Mouse (Mus musculus): ENCODE measurements around the gene Snx25.
"Not testable (repeated sequence)": the region's sequence is repeated elsewhere in the genome, so short reads cannot be mapped to it uniquely, and the experiment has no call there.

Gene Snx25

DNA sequence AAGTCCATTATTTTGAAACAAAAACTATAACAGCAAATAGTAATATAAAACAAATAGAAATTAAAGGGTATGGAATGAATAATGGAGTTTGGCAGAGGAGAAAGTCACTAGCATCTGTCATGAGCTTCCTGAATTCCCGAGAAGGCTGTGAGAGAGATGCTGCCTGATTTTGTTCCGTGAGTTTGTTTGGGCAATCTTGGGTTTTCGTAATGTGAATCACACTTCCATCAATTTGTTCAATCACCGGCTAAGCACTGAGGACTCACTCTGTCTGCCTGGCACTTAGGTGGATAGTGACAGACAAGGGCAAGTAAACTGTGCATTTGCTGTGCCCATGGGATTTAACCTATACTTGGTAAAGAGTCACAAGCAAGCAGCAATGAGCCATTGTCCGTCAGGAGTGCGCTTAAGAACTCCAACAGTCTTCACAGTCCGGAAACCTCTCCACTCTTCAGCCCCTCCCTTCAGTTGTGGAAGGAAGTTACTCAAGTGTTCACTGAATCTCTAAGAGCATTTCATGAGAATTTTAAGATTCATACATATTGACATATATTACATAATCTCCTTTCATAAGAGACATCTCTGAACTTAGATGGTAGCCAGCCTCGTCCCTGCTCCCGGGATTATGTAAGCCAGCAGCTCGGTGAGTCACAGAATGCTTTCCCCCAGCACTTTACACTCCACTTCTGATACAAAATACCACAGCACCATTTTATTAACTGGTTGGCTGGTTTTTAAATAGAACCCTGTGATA lies 13.9 kb downstream of the Snx25 start:
- no peak for DNase-seq (ENCODE audit: low read depth, low spot score)

DNA sequence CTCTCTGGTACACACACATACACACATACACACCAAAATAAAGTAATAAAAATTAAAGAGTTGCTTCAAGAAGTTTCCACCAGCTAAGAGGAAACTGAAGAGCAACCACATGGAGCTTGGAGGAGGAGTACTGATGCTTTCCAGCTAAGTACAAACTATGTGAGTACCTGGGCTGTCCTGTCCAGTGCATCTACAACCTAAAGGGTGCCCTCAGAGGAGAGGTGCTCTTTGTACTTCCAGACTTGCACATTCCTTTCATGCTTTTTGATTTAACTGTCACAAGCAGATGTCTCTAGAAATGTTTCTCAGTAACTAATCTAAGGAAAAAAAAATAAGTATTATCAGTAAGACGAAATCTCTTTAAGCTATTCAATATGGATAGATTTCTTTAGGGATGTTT lies 14.6 kb downstream of the Snx25 start:
- DNase-seq (ENCODE audit: low read depth, low spot score), result no peak

DNA sequence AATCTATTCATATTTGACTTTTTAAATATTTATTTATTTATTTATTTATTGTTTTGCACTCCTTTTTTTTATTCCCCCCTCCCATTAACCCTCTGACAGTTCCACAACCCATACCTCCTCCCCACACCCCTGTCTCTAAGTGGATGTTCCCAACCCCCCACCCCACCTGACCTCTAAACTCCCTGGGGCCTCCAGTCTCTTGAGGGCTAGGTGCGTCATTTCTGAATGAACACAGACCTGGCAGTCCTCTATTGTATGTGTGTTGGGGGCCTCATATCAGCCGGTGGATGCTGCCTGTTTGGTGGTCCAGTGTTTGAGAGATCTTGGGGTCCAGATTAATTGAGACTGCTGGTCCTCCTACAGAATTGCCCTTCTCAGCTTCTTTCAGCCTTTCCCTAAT lies 16.4 kb downstream of the Snx25 start:
- DNase-seq (ENCODE audit: low read depth, low spot score), result not testable (repeated sequence)

DNA sequence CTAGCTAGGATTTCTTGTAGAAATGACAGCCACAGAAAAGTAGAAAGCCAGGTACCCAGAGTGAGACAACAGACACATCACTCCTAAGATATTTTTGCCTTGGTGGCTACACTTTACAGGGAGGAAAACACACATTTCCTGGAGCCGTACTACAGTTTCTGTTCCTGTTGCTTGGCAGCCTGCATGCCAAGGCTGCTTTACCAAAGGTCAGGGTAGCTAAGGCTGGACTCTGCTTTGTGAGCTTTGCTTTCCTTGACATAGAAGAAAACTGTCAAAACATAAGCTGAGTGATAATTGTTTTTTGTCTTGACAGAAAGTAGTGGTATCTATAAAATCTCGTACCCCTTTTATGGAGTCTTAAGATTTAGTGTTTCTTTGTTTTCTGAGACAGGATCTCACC lies 21.5 kb downstream of the Snx25 start:
- DNase-seq (ENCODE audit: low read depth, low spot score), result no peak

DNA sequence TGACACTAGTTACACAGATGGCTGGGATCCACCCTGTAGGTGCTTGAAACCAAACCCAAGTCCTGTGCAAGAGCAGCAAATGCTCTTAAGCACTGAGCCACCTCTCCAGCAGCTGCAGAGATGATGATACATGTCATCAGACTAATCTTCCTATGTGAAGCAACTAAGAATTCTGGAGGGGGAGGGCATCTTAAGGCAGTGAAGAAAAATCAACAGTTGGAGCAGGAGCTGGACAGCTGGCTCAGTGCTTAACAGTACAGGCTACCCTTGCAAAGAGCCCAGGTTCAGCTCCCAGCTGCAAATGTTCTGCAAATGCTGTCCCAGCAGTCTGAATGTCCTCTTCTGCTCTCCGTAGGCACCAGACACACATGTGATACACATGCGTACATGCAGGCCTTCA lies 29.5 kb downstream of the Snx25 start:
- DNase-seq (ENCODE audit: low read depth, low spot score), result no peak

DNA sequence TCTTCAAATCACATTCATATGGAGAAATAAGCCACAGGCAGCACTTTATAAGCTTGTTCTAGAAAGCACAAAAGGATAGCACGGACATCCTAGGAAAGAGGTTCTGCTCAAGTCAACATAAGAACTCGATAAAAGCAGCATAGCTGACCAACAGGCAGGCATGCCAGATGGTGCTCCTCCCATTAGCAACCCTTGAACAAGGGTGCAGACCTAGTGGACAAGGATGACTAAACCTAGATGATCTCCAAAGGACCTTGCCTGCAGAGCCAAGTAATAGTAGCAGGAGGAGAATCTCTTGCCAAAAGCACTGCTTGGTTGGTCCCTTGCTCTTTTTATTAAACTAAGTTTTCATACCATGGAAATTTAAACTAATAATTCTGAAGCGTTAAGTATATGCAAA lies 32.8 kb downstream of the Snx25 start:
- DNase-seq (ENCODE audit: low read depth, low spot score), result no peak

DNA sequence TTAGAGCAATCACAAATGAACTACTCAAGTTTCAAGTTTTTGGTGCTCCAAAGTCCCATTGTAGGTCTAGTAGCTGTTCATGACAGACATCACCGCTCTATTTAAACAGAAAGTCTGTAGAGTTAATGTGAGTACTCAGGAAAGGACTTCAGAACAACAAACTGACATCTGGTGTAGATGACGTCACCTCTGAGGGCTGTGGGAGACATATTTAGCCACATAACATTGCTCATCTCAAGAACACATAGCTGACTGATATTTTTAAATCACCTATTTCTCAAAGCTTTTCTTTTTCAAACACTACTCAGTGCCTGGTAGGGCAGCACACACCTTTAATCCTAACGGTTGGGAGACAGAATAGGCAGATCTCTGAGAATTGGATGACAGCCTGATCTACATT lies 34.8 kb downstream of the Snx25 start:
- no peak for DNase-seq (ENCODE audit: low read depth, low spot score)

DNA sequence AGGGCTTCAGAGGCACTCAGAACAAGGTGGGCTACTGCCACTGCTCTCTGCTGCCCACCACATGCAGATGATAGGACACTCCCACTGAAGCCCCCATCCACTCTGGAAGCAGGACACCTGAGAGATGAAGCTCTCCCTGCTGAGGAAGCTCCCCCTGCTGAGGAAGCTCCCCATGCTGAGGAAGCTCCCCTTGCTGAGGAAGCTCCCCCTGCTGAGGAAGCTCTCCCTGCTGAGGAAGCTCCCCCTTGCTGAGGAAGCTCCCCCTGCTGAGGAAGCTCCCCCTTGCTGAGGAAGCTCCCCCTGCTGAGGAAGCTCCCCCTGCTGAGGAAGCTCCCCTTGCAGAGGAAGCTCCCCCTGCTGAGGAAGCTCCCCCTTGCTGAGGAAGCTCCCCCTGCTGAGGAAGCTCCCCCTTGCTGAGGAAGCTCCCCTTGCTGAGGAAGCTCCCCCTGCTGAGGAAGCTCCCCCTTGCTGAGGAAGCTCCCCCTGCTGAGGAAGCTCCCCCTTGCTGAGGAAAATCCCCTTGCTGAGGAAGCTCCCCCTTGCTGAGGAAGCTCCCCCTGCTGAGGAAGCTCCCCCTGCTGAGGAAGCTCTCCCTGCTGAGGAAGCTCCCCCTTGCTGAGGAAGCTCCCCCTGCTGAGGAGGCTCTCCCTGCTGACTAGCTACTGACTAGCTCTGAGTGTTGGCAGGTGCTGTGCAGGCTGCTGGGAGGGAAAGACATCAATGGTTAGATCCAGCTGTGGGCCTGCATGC lies 38.4 kb downstream of the Snx25 start:
- not testable (repeated sequence) for DNase-seq (ENCODE audit: low read depth, low spot score)

DNA sequence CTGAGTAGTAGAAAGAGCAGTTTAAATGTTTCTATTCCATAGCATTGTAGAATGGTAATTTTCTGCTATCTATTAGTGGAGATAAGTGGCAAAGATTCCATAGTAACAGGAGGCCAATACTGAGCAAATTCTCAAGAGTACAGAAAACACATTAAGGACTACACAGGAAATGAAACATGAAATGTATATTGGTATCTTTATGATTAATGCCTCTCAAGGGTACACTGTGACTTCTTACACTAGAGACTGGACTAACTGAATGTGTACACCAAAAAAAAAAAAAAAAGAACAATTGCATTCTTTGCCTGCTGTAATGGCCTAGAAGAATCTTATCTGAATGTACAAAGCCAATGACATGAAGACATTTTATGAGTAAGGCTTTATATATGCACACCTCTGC lies 44.3 kb downstream of the Snx25 start:
- no peak for DNase-seq (ENCODE audit: low read depth, low spot score)

DNA sequence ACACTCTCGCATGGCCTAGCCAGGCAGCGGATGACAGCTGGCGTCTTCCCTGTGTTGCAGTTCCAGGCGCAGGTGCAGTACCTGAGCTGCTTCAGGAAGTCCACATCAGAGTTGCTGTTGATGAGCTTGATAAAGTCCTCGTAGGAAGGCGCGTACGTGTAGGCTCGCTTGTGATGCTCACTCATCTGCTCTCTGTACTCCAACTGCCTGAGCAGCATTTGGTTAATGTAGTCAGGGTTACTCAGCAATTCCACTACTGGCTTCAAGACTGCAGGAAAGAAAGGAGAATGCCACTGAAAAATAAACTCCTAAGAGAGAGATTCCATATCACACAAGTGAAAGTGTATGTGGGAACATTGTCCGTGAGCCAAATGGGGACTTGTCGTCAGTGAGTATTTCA lies 48.5 kb downstream of the Snx25 start:
- DNase-seq (ENCODE audit: low read depth, low spot score), result no peak

DNA sequence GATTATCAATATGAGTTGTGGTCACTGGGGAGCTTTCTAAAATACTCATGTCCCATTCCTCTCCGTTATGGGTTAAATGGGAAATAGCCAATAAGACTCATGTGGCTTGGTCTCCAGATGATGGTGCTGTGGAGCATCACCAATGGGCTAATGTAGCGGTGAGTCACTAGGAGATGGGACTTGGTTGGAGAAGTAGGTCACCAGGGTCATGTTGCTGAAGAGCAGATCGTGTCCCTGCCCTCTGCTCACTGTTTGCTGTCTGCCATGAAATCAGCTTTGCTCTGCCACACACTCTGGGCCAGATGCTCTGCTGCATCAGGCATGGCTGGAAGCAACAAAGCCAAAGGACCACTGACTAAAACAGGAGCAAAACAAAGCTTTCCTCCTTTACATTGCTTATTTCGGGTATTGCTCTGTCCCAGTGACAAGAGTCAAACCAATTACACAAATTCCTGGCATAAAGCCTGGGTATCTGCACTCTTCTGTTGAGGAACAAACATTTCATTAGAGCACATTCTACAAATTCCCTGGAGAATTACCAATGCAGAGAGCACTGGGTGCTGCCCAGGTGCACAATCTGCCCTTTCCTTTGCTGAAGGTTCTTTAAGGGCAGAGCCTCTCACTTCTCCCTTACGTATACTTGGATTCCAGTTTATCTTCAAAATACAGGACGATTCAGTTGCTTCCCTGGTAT lies 59.1 kb downstream of the Snx25 start:
- no peak for DNase-seq (ENCODE audit: low read depth, low spot score)

DNA sequence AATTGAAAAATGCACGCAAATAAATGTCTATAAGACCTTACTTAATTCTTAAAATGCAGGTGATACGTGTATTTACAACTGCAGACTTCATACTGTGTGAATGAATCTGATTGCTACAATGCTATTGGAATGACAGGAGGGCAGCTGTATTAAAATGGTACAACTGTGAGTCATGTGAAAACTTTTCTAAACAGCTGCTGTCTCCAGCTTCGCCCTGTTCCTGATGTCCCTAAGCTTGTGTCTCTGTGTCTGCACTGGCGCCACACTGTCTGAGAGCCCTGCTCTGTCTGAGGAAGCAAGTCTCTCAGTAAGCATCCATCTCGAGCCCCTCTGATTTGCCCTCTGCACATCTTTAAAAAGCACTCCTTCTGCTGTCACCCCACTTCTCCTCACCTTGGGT lies 68.8 kb downstream of the Snx25 start:
- no peak for DNase-seq (ENCODE audit: low read depth, low spot score)

DNA sequence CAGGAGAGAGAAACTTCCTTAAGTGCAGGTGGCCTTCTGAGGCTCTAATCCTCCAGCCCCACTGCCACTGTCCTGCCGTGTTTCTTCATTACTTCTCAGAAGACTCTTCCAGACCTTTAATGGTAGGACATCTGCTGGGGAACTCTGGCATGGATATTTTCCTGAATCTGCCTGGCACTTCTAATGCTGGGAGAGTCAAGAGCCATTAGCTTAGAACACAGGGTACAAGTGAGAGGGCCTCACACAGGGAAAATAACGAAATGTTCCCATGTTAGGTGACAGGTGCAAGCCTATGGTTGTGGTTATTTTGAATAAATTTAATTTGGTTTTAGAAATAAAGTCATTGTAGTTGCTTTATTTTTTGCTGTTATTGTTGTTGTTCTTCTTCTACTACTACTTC lies 70.9 kb downstream of the Snx25 start:
- no peak for DNase-seq (ENCODE audit: low read depth, low spot score)

DNA sequence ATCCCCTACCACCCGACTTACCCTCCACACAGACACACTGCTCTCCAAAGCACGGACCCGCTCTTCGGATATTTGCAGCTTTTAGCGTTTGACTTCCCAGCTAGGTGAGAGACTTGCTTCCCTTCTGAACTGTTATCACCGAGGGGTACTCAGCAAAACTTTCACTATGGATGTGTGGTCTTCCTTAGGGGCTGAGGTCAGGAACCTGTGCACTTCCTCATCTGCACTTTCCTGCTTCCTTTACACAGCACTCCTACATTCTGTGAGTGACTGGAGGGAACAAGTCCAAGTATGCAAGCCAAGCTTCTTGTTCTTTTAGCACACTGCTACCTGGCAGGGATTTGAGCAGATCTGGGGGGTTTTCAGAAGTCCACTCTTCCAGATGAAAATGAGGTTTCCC lies 73.1 kb downstream of the Snx25 start:
- no peak for DNase-seq (ENCODE audit: low read depth, low spot score)

DNA sequence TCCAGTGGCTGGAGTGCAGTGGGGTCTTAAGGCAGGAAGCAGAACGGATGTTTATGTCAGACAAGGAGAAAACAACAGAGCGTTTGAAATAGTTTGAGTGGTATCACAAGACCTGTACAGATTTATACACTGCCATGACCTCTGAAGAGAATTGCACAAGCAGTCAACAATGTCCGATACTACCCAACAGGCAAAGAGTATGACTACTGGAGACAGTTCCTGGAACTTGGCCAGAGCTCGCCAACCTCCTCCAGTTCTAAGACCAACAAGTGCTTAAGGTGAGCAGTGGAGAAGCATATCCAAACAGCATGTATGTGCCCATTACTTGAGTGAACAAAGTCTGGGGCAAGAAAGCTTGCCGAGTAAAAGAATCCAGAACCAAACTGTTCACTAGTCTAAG lies 76.7 kb downstream of the Snx25 start:
- no peak for DNase-seq (ENCODE audit: low read depth, low spot score)

DNA sequence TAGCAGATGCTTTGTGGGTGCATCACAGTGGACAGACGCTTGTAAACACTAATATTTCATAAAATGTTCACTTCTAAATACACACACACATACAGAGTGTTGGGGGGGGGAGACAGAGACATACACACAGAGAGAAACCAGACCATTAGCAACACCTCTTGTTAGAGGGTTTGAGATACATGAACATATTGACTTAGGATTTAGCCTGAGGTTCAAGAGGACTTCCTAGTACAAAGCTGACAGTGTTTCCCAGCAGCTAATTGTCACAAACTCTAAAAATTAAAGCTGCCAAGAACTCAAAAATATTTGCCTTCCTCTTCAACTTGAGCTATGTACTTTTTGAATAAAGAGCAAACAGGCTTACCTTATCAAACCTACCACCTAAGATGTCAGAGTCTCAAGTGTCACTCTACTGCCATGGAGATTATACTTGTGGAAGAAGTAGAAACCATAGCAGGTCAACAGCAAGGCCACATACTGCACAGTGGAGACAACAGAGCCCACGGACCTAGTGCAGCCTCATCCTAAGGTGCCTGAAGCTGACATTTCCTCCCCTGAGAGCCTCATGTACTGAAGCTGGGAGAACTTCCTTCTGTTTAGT lies 78.3 kb downstream of the Snx25 start:
- DNase-seq (ENCODE audit: low read depth, low spot score), result no peak

DNA sequence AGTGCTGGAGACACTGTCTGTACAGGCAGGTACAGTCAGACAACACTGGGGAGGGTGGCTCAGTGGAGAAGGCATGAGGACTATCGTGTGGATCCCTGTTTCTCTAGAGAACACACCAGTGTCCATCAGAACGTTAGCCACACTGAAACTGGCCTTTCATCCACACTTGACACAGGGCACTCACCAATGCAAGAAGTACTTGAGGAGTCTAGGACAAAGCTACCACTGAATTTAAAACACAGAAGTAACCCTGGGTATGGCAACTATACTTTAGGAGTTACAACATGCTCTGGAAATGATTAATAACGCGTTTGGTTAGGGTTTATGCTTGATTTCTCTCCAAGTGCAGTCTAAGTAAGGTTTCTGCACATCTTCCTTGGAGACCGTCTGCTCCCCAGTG lies 79.2 kb downstream of the Snx25 start:
- DNase-seq (ENCODE audit: low read depth, low spot score), result no peak

DNA sequence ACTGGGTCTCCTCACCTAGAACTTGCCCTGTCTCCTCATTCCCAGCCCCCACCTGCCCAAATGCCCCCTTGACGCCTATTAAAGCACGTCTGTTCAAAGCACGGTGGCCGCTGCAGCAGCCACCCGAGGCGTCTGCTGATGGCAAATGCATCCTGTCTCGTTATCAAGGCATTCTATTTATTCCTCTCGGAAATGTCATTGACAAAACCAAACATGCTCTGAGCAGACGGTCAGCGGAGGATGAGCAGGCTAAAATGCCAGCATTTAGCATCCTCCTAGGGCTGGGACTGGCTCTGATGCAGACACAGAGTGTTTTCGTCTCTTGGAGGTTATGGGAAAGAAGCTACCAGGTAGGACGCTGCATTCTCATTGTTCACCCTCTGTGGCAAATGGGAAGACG lies 111.7 kb downstream of the Snx25 start:
- no peak for DNase-seq (ENCODE audit: low read depth, low spot score)

DNA sequence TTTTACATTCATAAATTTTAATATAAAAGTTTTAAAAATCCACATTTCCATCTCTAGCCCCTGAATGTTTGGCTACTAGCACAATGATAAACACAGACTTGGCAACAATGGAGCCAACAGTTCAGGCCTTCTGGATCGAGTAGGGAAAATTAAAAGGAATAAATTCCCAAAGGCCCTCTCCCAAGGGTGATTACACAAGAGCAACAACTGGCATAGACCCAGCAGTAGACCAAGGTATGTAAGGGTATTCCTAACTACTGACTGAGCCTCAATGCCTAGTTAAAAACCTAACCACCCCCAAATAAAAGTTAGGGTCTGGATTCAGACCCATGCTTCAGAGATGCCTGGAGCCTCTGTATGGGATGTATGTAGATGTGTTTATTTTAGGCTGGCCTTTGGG lies 112.3 kb downstream of the Snx25 start:
- no peak for DNase-seq (ENCODE audit: low read depth, low spot score)

DNA sequence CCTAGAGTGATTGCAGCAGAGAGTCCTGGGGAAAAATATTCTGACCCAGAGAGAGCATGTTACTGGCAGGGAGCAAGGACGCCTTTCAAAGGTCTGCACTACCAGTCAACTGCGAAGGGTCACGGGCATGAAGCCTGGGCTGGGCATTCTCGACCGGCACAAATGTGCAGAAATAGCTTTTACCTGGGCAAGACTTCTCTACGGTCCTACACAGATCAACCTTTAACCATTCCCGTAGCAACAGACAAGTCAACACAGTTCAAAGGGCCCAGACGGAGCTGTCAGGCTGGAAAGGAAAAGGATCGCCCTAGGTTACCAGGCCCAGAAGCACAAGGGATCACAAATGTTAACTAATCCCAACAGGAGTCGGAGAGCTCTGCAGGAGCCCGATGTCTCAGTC lies 115.7 kb downstream of the Snx25 start:
- DNase-seq (ENCODE audit: low read depth, low spot score), result no peak

DNA sequence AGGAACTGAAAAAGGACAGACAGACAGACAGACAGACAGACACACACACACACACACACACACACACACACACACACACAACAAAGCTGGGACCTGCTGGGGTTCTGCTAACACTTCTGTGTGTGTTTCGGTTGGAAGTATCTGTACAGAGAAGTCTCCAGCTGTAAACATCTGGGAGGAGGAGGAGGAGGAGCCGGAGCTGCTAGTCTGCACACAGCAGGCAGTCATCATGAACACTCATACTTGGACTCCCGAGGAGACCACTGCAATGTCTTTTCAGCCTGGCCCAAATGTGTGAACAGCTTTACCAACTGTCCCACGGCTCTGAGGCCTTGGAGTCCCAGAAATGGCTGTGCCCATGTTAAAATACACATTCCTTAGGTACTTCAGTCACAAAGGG lies 127.6 kb downstream of the Snx25 start:
- DNase-seq (ENCODE audit: low read depth, low spot score), result no peak

DNA sequence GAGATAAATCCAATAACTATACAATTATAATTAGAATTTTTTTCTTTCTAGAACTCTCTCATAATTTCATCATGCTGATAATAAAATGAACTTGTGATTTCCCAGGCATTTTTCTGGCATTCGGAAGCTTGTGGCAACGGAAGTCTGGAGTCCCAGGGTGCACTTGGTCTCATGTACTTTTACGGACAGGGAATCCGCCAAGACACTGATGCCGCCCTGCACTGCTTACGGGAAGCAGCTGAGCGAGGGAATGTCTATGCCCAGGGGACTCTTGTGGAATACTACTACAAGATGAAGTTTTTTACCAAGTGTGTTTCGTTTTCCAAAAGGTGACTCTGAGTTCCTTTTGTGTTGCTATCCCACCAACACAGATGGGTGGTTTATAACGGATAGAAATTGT lies 129.2 kb downstream of the Snx25 start:
- no peak for DNase-seq (ENCODE audit: low read depth, low spot score)
